Mouse (Mus musculus) stomach, postnatal 0 days (tissue): Measurements from ENCODE around the gene Shc2.
A peak's percentile ranks its signal among the peaks of the same experiment; 100 is the strongest.

Experiments used
- CTCF ChIP-seq: IDR thresholded peaks from 2 replicates; pipeline ENCODE4 v1.5.1; 2016; ENCODE audit warnings: antibody characterized with exemption, low read depth, mild to moderate bottlenecking, moderate library complexity
- EP300 ChIP-seq: optimal IDR thresholded peaks from 2 replicates; pipeline ENCODE3; 2016; ENCODE audit warnings: antibody characterized with exemption

DNA sequence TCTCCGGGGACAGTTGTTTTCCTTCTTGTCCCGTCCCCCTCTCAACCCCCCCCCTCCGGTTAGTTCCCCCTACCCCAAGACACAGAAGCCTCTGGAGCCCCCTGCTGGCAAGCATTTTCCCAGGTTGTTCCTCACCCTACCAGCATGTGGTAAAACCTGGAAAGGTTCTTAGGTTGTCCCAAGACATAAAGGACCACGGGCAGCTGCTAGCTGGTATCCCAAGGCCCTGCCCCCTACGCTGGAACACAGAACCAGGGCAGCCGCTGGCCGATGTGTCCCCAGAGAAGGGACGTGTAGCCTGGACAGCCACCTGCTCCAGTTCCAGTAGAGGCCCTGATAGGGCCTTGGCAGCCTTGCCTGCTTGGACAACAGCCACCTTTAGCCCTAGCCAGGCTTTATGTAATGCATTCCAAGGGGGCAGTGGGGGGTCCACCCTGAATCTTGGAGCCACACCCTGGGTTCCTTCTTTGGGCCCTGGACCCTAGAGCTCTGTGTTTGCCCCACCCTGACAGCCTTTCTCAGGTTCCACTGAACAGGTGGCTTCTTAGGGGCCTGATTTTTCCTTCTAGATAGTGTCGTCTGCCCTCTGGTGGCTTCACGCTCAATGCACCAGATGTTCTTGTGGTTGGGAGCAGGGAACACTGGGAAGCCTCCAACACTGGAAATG is 45.3 kb upstream of the Shc2 start:
- TF ChIP-seq CTCF = peak; percentile 75
- no peak for TF ChIP-seq EP300
